Mouse (Mus musculus) cerebellum, adult 11-12 months (tissue): Measurements from ENCODE around the gene Btbd35f18.
"Not testable (repeated sequence)": the region's sequence is repeated elsewhere in the genome, so short reads cannot be mapped to it uniquely, and the experiment has no call there.

Experiments
- DNase-seq: peaks from one replicate; pipeline ENCODE4 v3.0.0; 2022

Btbd35f18 gene

DNA sequence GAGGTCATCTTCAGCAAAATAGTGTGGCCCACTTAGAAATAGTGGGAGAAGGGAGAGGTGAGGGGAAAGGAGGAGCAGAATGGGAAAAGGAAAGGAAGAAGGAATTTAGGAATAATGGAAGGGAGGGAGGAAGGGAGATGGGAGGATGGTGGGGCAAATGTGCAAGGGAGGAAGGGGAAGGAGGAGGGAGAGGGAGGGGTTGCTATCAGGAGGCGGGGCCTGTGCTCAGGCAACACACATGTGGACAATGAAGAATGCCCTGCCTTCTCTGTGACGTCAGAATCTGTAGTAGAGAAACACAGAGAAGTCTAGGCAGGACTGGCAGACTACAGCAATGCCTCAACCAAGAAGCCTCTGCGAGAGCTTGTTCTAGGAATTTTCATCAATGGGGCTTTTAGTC lies at the start of gene Btbd35f18:
Gene Btbd35f18 (plus strand): TSS at position 301 of the 400 bp plus-strand sequence.
- not testable (repeated sequence) for DNase-seq
